Mouse (Mus musculus): ENCODE measurements around the gene Tmem44.

GRCm38 (mm10) chr16:30559312-30559992 lies 8.8 kb upstream of the Tmem44 start:
- TF ChIP-seq GATA1 (IDR thresholded peaks at IDR 0.05; ENCODE audit: borderline replicate concordance, low read length) (no peak), FLI1 (IDR thresholded peaks at IDR 0.05; ENCODE audit: low read length) (no peak)

Measured in megakaryocyte, embryonic 14.5 days (primary cell).